Mouse (Mus musculus) kidney, embryonic 15.5 days (tissue): ENCODE measurements at regions not wholly inside any gene's neighbourhood (a gene's known extent, or its start where the extent isn't known, plus 50 kb on each side); places are given as distances from the start of the nearest gene placed in this dataset.

Experiments
- ATAC-seq: fragments of 200-750 bp; cut with Nextera tagmentation; replicated peaks from 2 replicates; pipeline ENCODE4 v1.8.0; 2017; ENCODE audit warnings: moderate TSS enrichment; ENCODE audit not compliant: low FRiP score
- H3K27ac ChIP-seq: fragments of 300-500 bp; sonication (generic); 2 replicates; pipeline ENCODE4 v1.5.1; 2015; ENCODE audit warnings: mild to moderate bottlenecking, inconsistent platforms
- H3K27me3 ChIP-seq: fragments of 300-500 bp; sonication (generic); 2 replicates; pipeline ENCODE4 v1.6.1; 2015; ENCODE audit warnings: inconsistent platforms
- H3K36me3 ChIP-seq: fragments of 300-500 bp; sonication (generic); 2 replicates; pipeline ENCODE4 v1.6.1; 2015; ENCODE audit warnings: inconsistent platforms
- H3K4me1 ChIP-seq: fragments of 300-500 bp; sonication (generic); 2 replicates; pipeline ENCODE4 v1.6.1; 2015; ENCODE audit warnings: inconsistent platforms
- H3K4me2 ChIP-seq: fragments of 300-500 bp; sonication (generic); 2 replicates; pipeline ENCODE4 v1.6.1; 2015; ENCODE audit warnings: moderate library complexity, mild to moderate bottlenecking, inconsistent platforms
- H3K4me3 ChIP-seq: fragments of 300-500 bp; sonication (generic); replicated peaks from 2 replicates; pipeline ENCODE4 v1.5.1; 2015; ENCODE audit warnings: mild to moderate bottlenecking, inconsistent platforms
- H3K9ac ChIP-seq: fragments of 300-500 bp; sonication (generic); 2 replicates; pipeline ENCODE4 v1.6.1; 2015; ENCODE audit warnings: mild to moderate bottlenecking, inconsistent platforms
- H3K9me3 ChIP-seq: fragments of 300-500 bp; sonication (generic); replicated peaks from 2 replicates; pipeline ENCODE4 v1.6.1; 2016; ENCODE audit warnings: inconsistent platforms
- WGBS: fragments of 180-500 bp; shearing (Covaris S2); methylation state at CpG from one replicate; pipeline ENCODE4 v1.1.7; 2015; ENCODE audit warnings: mixed read lengths; 5-methylcytosine and 5-hydroxymethylcytosine counted together

GRCm38 (mm10) chr16:5382930-5383329, 127.1 kb upstream of the Eef2kmt start:
- H3K4me2 ChIP-seq, result no peak overlapping the region
- H3K4me3 ChIP-seq, result no peak overlapping the region
- H3K9me3 ChIP-seq, result no peaks in the 10 kb centered on the region
- no peak for ATAC-seq
- WGBS, result 41% methylated on average over 4 of the region's 4 CpGs
- H3K27me3 ChIP-seq, result no peaks in the 10 kb centered on the region
- no peaks in the 10 kb centered on the region for H3K36me3 ChIP-seq
- no peak overlapping the region for H3K9ac ChIP-seq
- H3K27ac ChIP-seq, result no peak overlapping the region
- H3K4me1 ChIP-seq, result peaks cover 2% of the 10 kb centered on the region; the same call in 1 of the 2 replicates

- no peak for ATAC-seq
- Histone ChIP-seq H3K27me3 (no peaks in the 10 kb centered on the region), H3K4me3 (no peak overlapping the region), H3K9me3 (no peaks in the 10 kb centered on the region), H3K4me1 (peaks cover 2% of the 10 kb centered on the region; the same call in 1 of the 2 replicates), H3K9ac (no peak overlapping the region), H3K27ac (no peak overlapping the region), H3K4me2 (no peak overlapping the region), H3K36me3 (no peaks in the 10 kb centered on the region)
- 29% methylated on average over 6 of the region's 6 CpGs for WGBS
These were observed 126.6 kb upstream of the Eef2kmt start for GRCm38 (mm10) chr16:5382228-5382884.

GRCm38 (mm10) chr16:5380626-5381025, 124.8 kb upstream of the Eef2kmt start:
- Histone ChIP-seq H3K4me1 (peaks cover 2% of the 10 kb centered on the region; the same call in 1 of the 2 replicates), H3K4me2 (no peak overlapping the region), H3K9me3 (no peaks in the 10 kb centered on the region), H3K27ac (no peak overlapping the region), H3K36me3 (no peaks in the 10 kb centered on the region), H3K4me3 (no peak overlapping the region), H3K27me3 (no peaks in the 10 kb centered on the region), H3K9ac (no peak overlapping the region)
- no peak for ATAC-seq
- WGBS, result 76% methylated on average over 3 of the region's 3 CpGs

GRCm38 (mm10) chr16:5377001-5377400, 121.2 kb upstream of the Eef2kmt start:
- H3K9ac ChIP-seq, result no peak overlapping the region
- no peaks in the 10 kb centered on the region for H3K36me3 ChIP-seq
- no peaks in the 10 kb centered on the region for H3K27me3 ChIP-seq
- no peaks in the 10 kb centered on the region for H3K9me3 ChIP-seq
- H3K27ac ChIP-seq, result no peak overlapping the region
- no peak overlapping the region for H3K4me2 ChIP-seq
- H3K4me3 ChIP-seq, result no peak overlapping the region
- 91% methylated on average over 3 of the region's 3 CpGs for WGBS
- no peak for ATAC-seq
- no peaks in the 10 kb centered on the region; the same call in 1 of the 2 replicates for H3K4me1 ChIP-seq

GRCm38 (mm10) chr16:5374818-5375605, 119.2 kb upstream of the Eef2kmt start:
- H3K27me3 ChIP-seq, result no peaks in the 10 kb centered on the region
- no peak overlapping the region for H3K4me2 ChIP-seq
- no peaks in the 10 kb centered on the region for H3K9me3 ChIP-seq
- no peak for ATAC-seq
- H3K9ac ChIP-seq, result no peak overlapping the region
- 27% methylated on average over 6 of the region's 6 CpGs for WGBS
- H3K27ac ChIP-seq, result peak overlapping the region; percentile 37; the same call in 1 of the 2 replicates
- H3K36me3 ChIP-seq, result no peaks in the 10 kb centered on the region
- H3K4me3 ChIP-seq, result no peak overlapping the region
- no peaks in the 10 kb centered on the region for H3K4me1 ChIP-seq

GRCm38 (mm10) chr16:5371175-5371893, 115.6 kb upstream of the Eef2kmt start:
- no peak overlapping the region for H3K27ac ChIP-seq
- H3K9ac ChIP-seq, result no peak overlapping the region
- H3K36me3 ChIP-seq, result no peaks in the 10 kb centered on the region
- H3K4me1 ChIP-seq, result no peaks in the 10 kb centered on the region
- no peak for ATAC-seq
- no peak overlapping the region for H3K4me2 ChIP-seq
- no peaks in the 10 kb centered on the region for H3K9me3 ChIP-seq
- WGBS, result 92% methylated on average over 4 of the region's 4 CpGs
- no peak overlapping the region for H3K4me3 ChIP-seq
- H3K27me3 ChIP-seq, result no peaks in the 10 kb centered on the region

GRCm38 (mm10) chr16:5370496-5370895, 114.7 kb upstream of the Eef2kmt start:
- H3K4me1 ChIP-seq, result no peaks in the 10 kb centered on the region
- no peak overlapping the region for H3K9ac ChIP-seq
- H3K4me2 ChIP-seq, result no peak overlapping the region
- H3K9me3 ChIP-seq, result no peaks in the 10 kb centered on the region
- H3K4me3 ChIP-seq, result no peak overlapping the region
- no peaks in the 10 kb centered on the region for H3K36me3 ChIP-seq
- H3K27ac ChIP-seq, result no peak overlapping the region
- ATAC-seq, result no peak
- H3K27me3 ChIP-seq, result no peaks in the 10 kb centered on the region

GRCm38 (mm10) chr16:5368897-5369558, 113.2 kb upstream of the Eef2kmt start:
- Histone ChIP-seq H3K4me2 (no peak overlapping the region), H3K27ac (no peak overlapping the region), H3K36me3 (no peaks in the 10 kb centered on the region), H3K4me1 (no peaks in the 10 kb centered on the region), H3K9me3 (no peaks in the 10 kb centered on the region), H3K9ac (no peak overlapping the region), H3K27me3 (no peaks in the 10 kb centered on the region), H3K4me3 (no peak overlapping the region)
- 39% methylated on average over 7 of the region's 7 CpGs for WGBS
- ATAC-seq, result 0 out of 2 replicates have a peak, but pooled peaks have one; percentile 29

GRCm38 (mm10) chr16:5368357-5368756, 112.6 kb upstream of the Eef2kmt start:
- Histone ChIP-seq H3K9me3 (no peaks in the 10 kb centered on the region), H3K27ac (no peak overlapping the region), H3K36me3 (no peaks in the 10 kb centered on the region), H3K4me2 (no peak overlapping the region), H3K4me3 (no peak overlapping the region), H3K27me3 (no peaks in the 10 kb centered on the region), H3K4me1 (no peaks in the 10 kb centered on the region), H3K9ac (no peak overlapping the region)
- no peak for ATAC-seq
- WGBS, result 83% methylated on average over 8 of the region's 8 CpGs

GRCm38 (mm10) chr16:5367581-5368119, 111.9 kb upstream of the Eef2kmt start:
- H3K27me3 ChIP-seq, result no peaks in the 10 kb centered on the region
- H3K36me3 ChIP-seq, result no peaks in the 10 kb centered on the region
- H3K9me3 ChIP-seq, result no peaks in the 10 kb centered on the region
- H3K4me2 ChIP-seq, result no peak overlapping the region
- H3K4me1 ChIP-seq, result no peaks in the 10 kb centered on the region
- 80% methylated on average over 10 of the region's 10 CpGs for WGBS
- no peak overlapping the region for H3K4me3 ChIP-seq
- no peak overlapping the region for H3K27ac ChIP-seq
- ATAC-seq, result no peak
- no peak overlapping the region for H3K9ac ChIP-seq

GRCm38 (mm10) chr16:5366021-5366420, 110.2 kb upstream of the Eef2kmt start:
- Histone ChIP-seq H3K27ac (no peak overlapping the region), H3K9ac (no peak overlapping the region), H3K27me3 (no peaks in the 10 kb centered on the region), H3K9me3 (no peaks in the 10 kb centered on the region), H3K4me1 (no peaks in the 10 kb centered on the region), H3K36me3 (no peaks in the 10 kb centered on the region), H3K4me2 (no peak overlapping the region), H3K4me3 (no peak overlapping the region)
- 86% methylated on average over 3 of the region's 3 CpGs for WGBS
- ATAC-seq, result no peak
